Mouse (Mus musculus): ENCODE data around the gene Tmem265.

DNA sequence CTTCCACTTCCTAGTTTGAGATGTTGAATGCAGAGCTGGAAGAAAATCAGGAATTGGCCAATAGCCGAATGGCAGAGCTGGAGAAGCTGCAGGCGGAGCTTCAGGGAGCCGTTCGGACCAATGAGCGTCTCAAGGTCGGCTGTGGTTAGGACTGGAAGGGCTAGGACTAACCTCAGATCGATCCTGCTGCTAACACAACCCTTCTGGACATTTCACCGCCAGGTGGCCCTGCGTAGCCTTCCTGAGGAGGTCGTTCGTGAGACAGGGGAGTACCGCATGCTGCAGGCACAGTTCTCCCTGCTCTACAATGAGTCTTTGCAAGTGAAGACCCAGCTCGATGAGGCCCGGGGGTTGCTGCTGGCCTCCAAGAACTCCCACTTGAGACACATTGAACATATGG, 31.4 kb downstream of the Tmem265 start:
- TF ChIP-seq CTCF (IDR thresholded peaks at IDR 0.05; ENCODE audit: borderline replicate concordance, insufficient read depth, low read length) (no peak), POLR2A (IDR thresholded peaks at IDR 0.05; ENCODE audit: low read depth, low read length) (no peak)
